21 mouse cellular contexts compared by ENCODE assay signal in genomic region chr11:117663810-117664139, GRCm38 (mm10). TPM values are rescaled to one million over a fixed set of nuclear protein-coding genes. Genes with fewer than 3 reads are reported as not detected.
DNase-seq lines count a peak whose midpoint lies in the region; ATAC-seq and TF ChIP-seq lines count a peak whose summit lies in the region.
"Had no signal": no experiment of that assay in that cellular context is flagged by ENCODE, and none has a peak within 500 bp of the region (broad histone marks: within the 10 kb centered on the region; RNA-seq: fewer than 3 reads in every experiment).

No protein-coding gene starts in this region.

- TF ChIP-seq POLR2A in liver, adult 2 months (IDR thresholded peaks at IDR 0.05; ENCODE audit: extremely low read depth, insufficient read depth, low read length), result no peak
- TF ChIP-seq POLR2A in CH12.LX (IDR thresholded peaks at IDR 0.05; ENCODE audit: low read depth, low read length) (no peak), MEL (IDR thresholded peaks at IDR 0.05; ENCODE audit: control insufficient read depth in 1 of 2, insufficient read depth in 1 of 2, low read depth in 1 of 2, low read length in 2 of 2, poor library complexity in 1 of 2) (no peak)
- TF ChIP-seq POLR2A in lung, adult 2 months (IDR thresholded peaks at IDR 0.05; ENCODE audit: borderline replicate concordance, extremely low read depth, low read depth, low read length), result no peak

- no peak overlapping the region for H3K9ac ChIP-seq in liver, adult 2 months (ENCODE audit: low read depth, low read length)
- H3K9ac ChIP-seq in CH12.LX (ENCODE audit: insufficient read depth, low read depth) (no peak overlapping the region), MEL (ENCODE audit: control insufficient read depth, low read depth, low read length, poor library complexity, severe bottlenecking) (no peak overlapping the region)
- no peak overlapping the region for H3K9ac ChIP-seq in hindbrain, embryonic 14.5 days

- in situ Hi-C loops in CH12.LX (cut with MboI; ENCODE audit: low pct_ligation_motif_present, low pct_unique_long_range_greater_than_20kb, low sequenced_read_pairs), result no loop called here

- ATAC-seq in hindbrain, embryonic 14.5 days (ENCODE audit: low FRiP score), result no peak
- ATAC-seq: activated CD4-positive, CD25-positive, alpha-beta regulatory T cell, adult 4 months; CD4-positive, CD25-positive, alpha-beta regulatory T cell, adult 4 months; Patski had no signal

- H3K79me2 ChIP-seq in liver, adult 2 months (ENCODE audit: control insufficient read depth, insufficient read depth, low read length), result peaks cover 48% of the 10 kb centered on the region
- H3K79me2 ChIP-seq in CH12.LX (replicated peaks; ENCODE audit: control insufficient read depth, extremely low read depth, insufficient read depth, poor library complexity, severe bottlenecking) (peaks cover 83% of the 10 kb centered on the region), MEL (ENCODE audit: control insufficient read depth, insufficient read depth, low read length, poor library complexity) (peaks cover 74% of the 10 kb centered on the region)

- TF ChIP-seq EP300 in CH12.LX (IDR thresholded peaks at IDR 0.05; ENCODE audit: low read length) (no peak), MEL (IDR thresholded peaks at IDR 0.05; ENCODE audit: low read depth in 1 of 2, low read length in 2 of 2) (no peak)

- dilution Hi-C loops in CH12.LX (cut with MboI; ENCODE audit: extremely low pct_ligation_motif_present, extremely low pct_unique_long_range_greater_than_20kb, low sequenced_read_pairs), result no loop called here

- TF ChIP-seq RAD21 in CH12.LX (IDR thresholded peaks at IDR 0.05; ENCODE audit: low read depth, low read length) (no peak), MEL (IDR thresholded peaks at IDR 0.05; ENCODE audit: low read depth, low read length) (no peak)

- H3K4me2 ChIP-seq in CH12.LX (ENCODE audit: insufficient read depth, low read depth, poor library complexity, severe bottlenecking), result peak overlapping the region; percentile 65
- H3K4me2 ChIP-seq in hindbrain, embryonic 14.5 days (replicated peaks), result no peak overlapping the region

- TF ChIP-seq CTCF in liver, adult 2 months (IDR thresholded peaks at IDR 0.05; ENCODE audit: low read depth, low read length), result no peak
- TF ChIP-seq CTCF in CH12.LX (conservative IDR thresholded peaks at IDR 0.05 in 1 of 2, IDR thresholded peaks at IDR 0.05 in 1 of 2; ENCODE audit: low read depth in 2 of 2, low read length in 2 of 2) (no peak), MEL (IDR thresholded peaks at IDR 0.05 in 2 of 3, conservative IDR thresholded peaks at IDR 0.05 in 1 of 3; ENCODE audit: control insufficient read depth in 1 of 3, insufficient read depth in 1 of 3, low read depth in 2 of 3, low read length in 3 of 3, poor library complexity in 1 of 3, severe bottlenecking in 1 of 3) (no peak)
- no peak for TF ChIP-seq CTCF in lung, adult 2 months (IDR thresholded peaks at IDR 0.05; ENCODE audit: insufficient read depth, low read length)

- no peak overlapping the region for H3K27ac ChIP-seq in liver, adult 2 months (replicated peaks; ENCODE audit: insufficient read depth, low read depth, low read length)
- H3K27ac ChIP-seq in CH12.LX (ENCODE audit: insufficient read depth, low read depth), result peak overlapping the region; percentile 77; the same call in 1 of the 2 replicates
- peak overlapping the region; percentile 81 for H3K27ac ChIP-seq in MEL (ENCODE audit: control insufficient read depth, low read depth, low read length)
- no peak overlapping the region for H3K27ac ChIP-seq in hindbrain, embryonic 14.5 days

- H3K36me3 ChIP-seq in liver, adult 2 months (ENCODE audit: control insufficient read depth, insufficient read depth, low read length), result no peaks in the 10 kb centered on the region
- H3K36me3 ChIP-seq in CH12.LX (replicated peaks in 1 of 2; ENCODE audit: control insufficient read depth in 1 of 2, insufficient read depth in 1 of 2, low read length in 1 of 2) (peaks cover 0 to 20% of the 10 kb centered on the region in 2 experiments), MEL (ENCODE audit: control insufficient read depth in 1 of 2, insufficient read depth in 2 of 2, low read length in 2 of 2) (peaks cover 0 to 48% of the 10 kb centered on the region in 2 experiments; a peak in 3 of 4 replicates)
- no peaks in the 10 kb centered on the region for H3K36me3 ChIP-seq in hindbrain, embryonic 14.5 days (replicated peaks; ENCODE audit: control insufficient read depth, insufficient read depth)

- DNase-seq in liver, adult 2 months (ENCODE audit: extremely low read depth, low read depth, low spot score), result peak; percentile 59
- DNase-seq in liver, result no peak
- DNase-seq in CH12.LX (ENCODE audit: extremely low read depth), result peak; percentile 57
- DNase-seq in MEL (ENCODE audit: low read depth, low spot score), result no peak
- DNase-seq in lung, adult 2 months, result no peak
- no peak for DNase-seq in hindbrain, embryonic 14.5 days (ENCODE audit: low spot score)
- DNase-seq: adrenal gland, adult 2 months; adrenal gland, adult 8-10 months; adrenal gland, postnatal 10 days; adrenal gland, postnatal 14 days; adrenal gland, postnatal 25 days; adrenal gland, postnatal 36 days; cerebellum, adult 11 months; cerebellum, adult 11-12 months; cerebellum, adult 18-20 months; cerebellum, adult 2 months; cerebellum, adult 8-10 months had no signal

- H3K4me1 ChIP-seq in liver, adult 2 months (ENCODE audit: control insufficient read depth, insufficient read depth, low read length), result peaks cover 3% of the 10 kb centered on the region; the same call in 1 of the 2 replicates
- peaks cover 26 to 98% of the 10 kb centered on the region in 2 experiments for H3K4me1 ChIP-seq in CH12.LX (ENCODE audit: control insufficient read depth in 1 of 2, insufficient read depth in 2 of 2)
- H3K4me1 ChIP-seq in MEL (ENCODE audit: control insufficient read depth in 1 of 2, insufficient read depth in 2 of 2, low read length in 2 of 2), result peaks cover 24 to 28% of the 10 kb centered on the region in 2 experiments
- peaks cover 18% of the 10 kb centered on the region for H3K4me1 ChIP-seq in lung, adult 2 months (ENCODE audit: control insufficient read depth, insufficient read depth, low read length)
- peaks cover 51% of the 10 kb centered on the region for H3K4me1 ChIP-seq in hindbrain, embryonic 14.5 days (replicated peaks; ENCODE audit: control insufficient read depth, insufficient read depth, low read length)

- no peaks in the 10 kb centered on the region for H3K27me3 ChIP-seq in liver, adult 2 months (ENCODE audit: control insufficient read depth, insufficient read depth, low read length)
- no peaks in the 10 kb centered on the region for H3K27me3 ChIP-seq in CH12.LX (replicated peaks)
- no peaks in the 10 kb centered on the region for H3K27me3 ChIP-seq in MEL (ENCODE audit: control insufficient read depth in 1 of 2, insufficient read depth in 2 of 2, low read length in 2 of 2)
- no peaks in the 10 kb centered on the region for H3K27me3 ChIP-seq in hindbrain, embryonic 14.5 days (ENCODE audit: control insufficient read depth, insufficient read depth, low read length)
- H3K27me3 ChIP-seq: Patski had no signal

- H3K4me3 ChIP-seq in liver, adult 2 months (ENCODE audit: insufficient read depth, low read depth, low read length), result no peak overlapping the region
- H3K4me3 ChIP-seq in CH12.LX (replicated peaks in 1 of 3; ENCODE audit: low read depth in 2 of 3, low read length in 2 of 3, poor library complexity in 1 of 3) (no peak overlapping the region), MEL (ENCODE audit: control insufficient read depth in 1 of 2, insufficient read depth in 1 of 2, low read depth in 2 of 2, low read length in 2 of 2) (peak overlapping the region in 1 of 2 experiments; percentile 40; a peak in 2 of 4 replicates)
- H3K4me3 ChIP-seq in lung, adult 2 months (replicated peaks; ENCODE audit: extremely low read depth, low read depth, low read length), result no peak overlapping the region
- H3K4me3 ChIP-seq in hindbrain, embryonic 14.5 days (replicated peaks; ENCODE audit: low read length), result no peak overlapping the region

- H3K9me3 ChIP-seq in CH12.LX (replicated peaks; ENCODE audit: low read length), result no peaks in the 10 kb centered on the region
- no peaks in the 10 kb centered on the region for H3K9me3 ChIP-seq in MEL (replicated peaks; ENCODE audit: insufficient read depth, low read length)
- no peaks in the 10 kb centered on the region for H3K9me3 ChIP-seq in hindbrain, embryonic 14.5 days (ENCODE audit: control insufficient read depth, low read length)
- H3K9me3 ChIP-seq: G1E had no signal

TF ChIP-seq in CH12.LX, 34 proteins besides CTCF, POLR2A, EP300 and RAD21:
- TF ChIP-seq ZNF384 (IDR thresholded peaks at IDR 0.05; ENCODE audit: low read depth, low read length), result peak; percentile 72
- no peak for TF ChIP-seq ZMIZ1 (IDR thresholded peaks at IDR 0.05; ENCODE audit: low read depth, low read length)
- no peak for TF ChIP-seq USF1 (IDR thresholded peaks at IDR 0.05; ENCODE audit: low read depth, low read length)
- TF ChIP-seq ELF1 (IDR thresholded peaks at IDR 0.05; ENCODE audit: low read depth, low read length), result 0 out of 2 replicates have a peak, but pooled peaks have one; percentile 10

TF ChIP-seq in MEL, 35 proteins besides CTCF, POLR2A, EP300 and RAD21:
- TF ChIP-seq ZNF384 (IDR thresholded peaks at IDR 0.05; ENCODE audit: low read depth, low read length) (0 out of 2 replicates have a peak, but pooled peaks have one; percentile 35), ELF1 (IDR thresholded peaks at IDR 0.05; ENCODE audit: low read depth, low read length) (no peak), RCOR1 (IDR thresholded peaks at IDR 0.05; ENCODE audit: low read depth, low read length) (no peak), TAL1 (IDR thresholded peaks at IDR 0.05; ENCODE audit: low read length) (no peak), TCF12 (IDR thresholded peaks at IDR 0.05; ENCODE audit: low read depth, low read length) (no peak)

RNA-seq across cellular contexts. Expression of gene Tnrc6c, which starts 9.7 kb away (rescaled TPM):
- 6.3 and 8.3 TPM in 2 replicates for total RNA-seq in liver, adult 2 months (2014; rRNA removed)
- 4.1 and 5.7 TPM in 2 replicates for polyA plus RNA-seq in liver, adult 2 months (2012; rRNA removed)
- total RNA-seq in CH12.LX (2012; rRNA removed), result 16.7 and 17.2 TPM in 2 replicates
- total RNA-seq in CH12.LX (2014; rRNA removed), result 6.1 and 6.9 TPM in 2 replicates
- 12.2 and 12.8 TPM in 2 replicates for polyA plus RNA-seq in CH12.LX (2012; ENCODE audit: insufficient read length, low read depth)
- total RNA-seq in MEL (2012; rRNA removed), result 19.1 and 19.7 TPM in 2 replicates
- polyA plus RNA-seq in MEL (2012; ENCODE audit: insufficient read depth in 1 of 2, insufficient read length in 2 of 2, low read depth in 1 of 2, low replicate concordance in 2 of 2, missing spikeins in 1 of 2), result 10 to 100 TPM in 1 of 2 experiments, not detected in 1; 16.0 TPM
- 21.3 and 22.4 TPM in 2 replicates for polyA plus RNA-seq in lung, adult 2 months (2012; rRNA removed)
- 23.4 and 25.1 TPM in 2 replicates for polyA plus RNA-seq in hindbrain, embryonic 14.5 days (2014; fragmentation: Nextera tagmentation; extraction: Ambion mirVana)

Comparison
In these comparisons a context has a peak if more than half of its experiments do, and no peak if none do; other contexts are left out.
1. DNase-seq: peak in liver, adult 2 months (single experiment) and CH12.LX (single experiment); none in liver (single experiment), MEL (single experiment), lung, adult 2 months (single experiment) and hindbrain, embryonic 14.5 days (single experiment).
2. H3K27ac ChIP-seq: peak in CH12.LX (single experiment) and MEL (single experiment); none in liver, adult 2 months (single experiment) and hindbrain, embryonic 14.5 days (single experiment).